Mouse (Mus musculus): Measurements from ENCODE around the gene Rnf31. TPM values are rescaled to one million over a fixed set of nuclear protein-coding genes. Genes with fewer than 3 reads are reported as not detected.

The Rnf31 gene
- total and polyA plus RNA-seq, 3 experiments = 12.9 to 24.5 TPM; not detected in 1

DNA sequence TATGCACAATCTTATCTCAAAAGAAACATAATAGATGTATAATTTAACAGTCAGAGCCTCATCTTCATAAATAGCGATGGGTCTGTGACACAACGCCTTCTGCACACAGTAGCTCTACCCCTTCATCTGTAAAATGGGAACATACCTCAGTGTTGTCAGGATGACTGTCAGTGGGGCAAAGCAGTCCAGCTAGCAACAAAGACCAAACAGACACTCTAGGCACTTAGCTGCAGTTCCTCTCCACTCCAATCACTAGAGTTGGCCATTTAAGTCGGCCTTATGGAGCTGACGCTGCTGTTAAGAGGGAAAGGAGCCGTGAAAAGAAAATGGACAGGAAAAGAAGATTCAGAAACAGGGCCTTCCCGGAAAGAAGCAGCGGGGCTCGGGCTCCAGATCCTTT, 39.7 kb upstream of the Rnf31 start:
- no peak overlapping the region for H3K9ac ChIP-seq (ENCODE audit: control insufficient read depth, low read depth, low read length, poor library complexity, severe bottlenecking)

DNA sequence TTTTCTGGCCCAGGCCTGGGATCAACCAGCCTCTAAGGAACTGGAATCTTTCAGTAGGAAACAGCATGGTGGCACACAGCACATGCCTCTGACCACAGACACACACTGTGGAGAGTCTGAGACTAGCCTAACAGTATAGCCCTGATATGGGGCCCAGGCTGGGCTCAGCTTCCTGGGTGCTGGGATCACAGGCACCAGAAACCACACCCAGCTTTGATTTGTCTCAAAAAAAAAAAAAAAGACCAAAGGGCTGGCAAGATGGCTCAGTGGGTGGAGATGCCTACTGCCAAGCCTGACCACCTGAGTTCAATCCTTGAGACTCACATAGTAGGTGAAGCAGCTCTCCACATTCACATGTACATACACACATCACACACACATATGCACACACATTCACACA, 36.9 kb upstream of the Rnf31 start:
- no peaks in the 10 kb centered on the region for H3K9me3 ChIP-seq (replicated peaks; ENCODE audit: insufficient read depth, low read length)
- peaks cover 1 to 32% of the 10 kb centered on the region in 2 experiments; a peak in 3 of 4 replicates for H3K36me3 ChIP-seq (ENCODE audit: control insufficient read depth in 1 of 2, insufficient read depth in 2 of 2, low read length in 2 of 2)
- H3K79me2 ChIP-seq (ENCODE audit: control insufficient read depth, insufficient read depth, low read length, poor library complexity) = no peaks in the 10 kb centered on the region; the same call in none of the 2 replicates
- H3K27ac ChIP-seq (ENCODE audit: control insufficient read depth, low read depth, low read length) = no peak overlapping the region
- H3K4me1 ChIP-seq (ENCODE audit: control insufficient read depth in 1 of 2, insufficient read depth in 2 of 2, low read length in 2 of 2) = peaks cover 7 to 25% of the 10 kb centered on the region in 2 experiments; a peak in 3 of 4 replicates
- no peaks in the 10 kb centered on the region for H3K27me3 ChIP-seq (ENCODE audit: control insufficient read depth in 1 of 2, insufficient read depth in 2 of 2, low read length in 2 of 2)
- TF ChIP-seq RCOR1 (IDR thresholded peaks at IDR 0.05; ENCODE audit: low read depth, low read length) = peak; percentile 72
- TF ChIP-seq EP300 (IDR thresholded peaks at IDR 0.05; ENCODE audit: low read depth in 1 of 2, low read length in 2 of 2) = no peak
- no peak for TF ChIP-seq SMC3 (IDR thresholded peaks at IDR 0.05; ENCODE audit: low read depth, low read length)
- no peak for TF ChIP-seq HCFC1 (IDR thresholded peaks at IDR 0.05; ENCODE audit: low read depth, low read length)
- peak; percentile 83 for TF ChIP-seq ZNF384 (IDR thresholded peaks at IDR 0.05; ENCODE audit: low read depth, low read length)
- H3K4me3 ChIP-seq (ENCODE audit: control insufficient read depth in 1 of 2, insufficient read depth in 1 of 2, low read depth in 2 of 2, low read length in 2 of 2) = no peak overlapping the region
- no peak overlapping the region for H3K9ac ChIP-seq (ENCODE audit: control insufficient read depth, low read depth, low read length, poor library complexity, severe bottlenecking)
- no peak for DNase-seq (ENCODE audit: low read depth, low spot score)

More for the DNA sequence above, 39.7 kb upstream of the Rnf31 start:
- Histone ChIP-seq H3K27me3 (ENCODE audit: control insufficient read depth in 1 of 2, insufficient read depth in 2 of 2, low read length in 2 of 2) (no peaks in the 10 kb centered on the region), H3K27ac (ENCODE audit: control insufficient read depth, low read depth, low read length) (no peak overlapping the region), H3K36me3 (ENCODE audit: control insufficient read depth in 1 of 2, insufficient read depth in 2 of 2, low read length in 2 of 2) (peaks cover 17 to 20% of the 10 kb centered on the region in 2 experiments), H3K4me1 (ENCODE audit: control insufficient read depth in 1 of 2, insufficient read depth in 2 of 2, low read length in 2 of 2) (peaks cover 0 to 17% of the 10 kb centered on the region in 2 experiments; a peak in 3 of 4 replicates), H3K79me2 (ENCODE audit: control insufficient read depth, insufficient read depth, low read length, poor library complexity) (no peaks in the 10 kb centered on the region), H3K9me3 (replicated peaks; ENCODE audit: insufficient read depth, low read length) (no peaks in the 10 kb centered on the region), H3K4me3 (ENCODE audit: control insufficient read depth in 1 of 2, insufficient read depth in 1 of 2, low read depth in 2 of 2, low read length in 2 of 2) (no peak overlapping the region)
- DNase-seq (ENCODE audit: low read depth, low spot score) = no peak
- TF ChIP-seq TAL1 (IDR thresholded peaks at IDR 0.05; ENCODE audit: low read length) = no peak
- TF ChIP-seq POLR2AphosphoS2 (IDR thresholded peaks at IDR 0.05; ENCODE audit: low read length) = peak; percentile 21; the same call in 1 of the 2 replicates
- TF ChIP-seq RAD21 (IDR thresholded peaks at IDR 0.05; ENCODE audit: low read depth, low read length) = no peak
- TF ChIP-seq SIN3A (IDR thresholded peaks at IDR 0.05; ENCODE audit: low read length) = no peak
- no peak for TF ChIP-seq ZNF384 (IDR thresholded peaks at IDR 0.05; ENCODE audit: low read depth, low read length)

DNA sequence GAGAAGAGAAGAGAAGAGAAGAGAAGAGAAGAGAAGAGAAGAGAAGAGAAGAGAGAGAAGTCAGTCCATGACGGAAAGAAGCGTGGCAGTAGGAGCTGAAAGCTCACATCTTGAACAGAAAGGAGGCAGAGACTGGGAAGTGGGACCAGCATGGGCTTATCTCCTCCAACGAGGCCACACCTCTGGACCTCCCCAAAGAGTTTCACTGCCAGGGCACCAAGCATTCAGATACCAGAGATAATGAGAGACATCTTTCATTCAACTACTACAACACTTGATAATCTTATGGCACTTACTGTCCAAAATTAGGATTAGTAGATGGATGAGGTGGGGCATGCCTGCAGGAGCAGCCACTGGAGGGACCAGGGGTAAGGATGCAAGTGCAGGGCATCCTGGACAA, 35.7 kb upstream of the Rnf31 start:
- Histone ChIP-seq H3K4me3 (ENCODE audit: control insufficient read depth in 1 of 2, insufficient read depth in 1 of 2, low read depth in 2 of 2, low read length in 2 of 2) (no peak overlapping the region), H3K27ac (ENCODE audit: control insufficient read depth, low read depth, low read length) (no peak overlapping the region), H3K4me1 (ENCODE audit: control insufficient read depth in 1 of 2, insufficient read depth in 2 of 2, low read length in 2 of 2) (peaks cover 7 to 25% of the 10 kb centered on the region in 2 experiments; a peak in 3 of 4 replicates), H3K36me3 (ENCODE audit: control insufficient read depth in 1 of 2, insufficient read depth in 2 of 2, low read length in 2 of 2) (peaks cover 0 to 32% of the 10 kb centered on the region in 2 experiments; a peak in 2 of 4 replicates), H3K27me3 (ENCODE audit: control insufficient read depth in 1 of 2, insufficient read depth in 2 of 2, low read length in 2 of 2) (no peaks in the 10 kb centered on the region), H3K79me2 (ENCODE audit: control insufficient read depth, insufficient read depth, low read length, poor library complexity) (no peaks in the 10 kb centered on the region; the same call in none of the 2 replicates), H3K9ac (ENCODE audit: control insufficient read depth, low read depth, low read length, poor library complexity, severe bottlenecking) (no peak overlapping the region), H3K9me3 (replicated peaks; ENCODE audit: insufficient read depth, low read length) (no peaks in the 10 kb centered on the region)
- peak; percentile 56 for DNase-seq (ENCODE audit: low read depth, low spot score)
- TF ChIP-seq RAD21 (IDR thresholded peaks at IDR 0.05; ENCODE audit: low read depth, low read length) (no peak), ZNF384 (IDR thresholded peaks at IDR 0.05; ENCODE audit: low read depth, low read length) (no peak), MAFK (IDR thresholded peaks at IDR 0.05; ENCODE audit: borderline replicate concordance, low read depth, low read length) (no peak), JUND (IDR thresholded peaks at IDR 0.05; ENCODE audit: low read depth, low read length) (no peak), MYC (IDR thresholded peaks at IDR 0.05; ENCODE audit: low read depth, low read length) (no peak), POLR2AphosphoS5 (IDR thresholded peaks at IDR 0.05; ENCODE audit: borderline replicate concordance, low read depth, low read length) (no peak), USF1 (IDR thresholded peaks at IDR 0.05; ENCODE audit: low read depth, low read length) (no peak), EP300 (IDR thresholded peaks at IDR 0.05; ENCODE audit: low read depth in 1 of 2, low read length in 2 of 2) (no peak; a peak in 1 of 4 replicates), MEF2A (IDR thresholded peaks at IDR 0.05; ENCODE audit: extremely low read depth, insufficient replicate concordance, low read depth, low read length, poor library complexity, severe bottlenecking) (no peak), HCFC1 (IDR thresholded peaks at IDR 0.05; ENCODE audit: low read depth, low read length) (0 out of 2 replicates have a peak, but pooled peaks have one; percentile 2), E2F4 (IDR thresholded peaks at IDR 0.05; ENCODE audit: borderline replicate concordance, low read depth, low read length) (no peak), CTCF (IDR thresholded peaks at IDR 0.05 in 2 of 3, conservative IDR thresholded peaks at IDR 0.05 in 1 of 3; ENCODE audit: control insufficient read depth in 1 of 3, insufficient read depth in 1 of 3, low read depth in 2 of 3, low read length in 3 of 3, poor library complexity in 1 of 3, severe bottlenecking in 1 of 3) (no peak), USF2 (IDR thresholded peaks at IDR 0.05; ENCODE audit: borderline replicate concordance in 1 of 2, insufficient read depth in 1 of 2, low read depth in 1 of 2, low read length in 2 of 2) (no peak), CHD2 (IDR thresholded peaks at IDR 0.05; ENCODE audit: low read length) (no peak), TCF12 (IDR thresholded peaks at IDR 0.05; ENCODE audit: low read depth, low read length) (no peak), NELFE (IDR thresholded peaks at IDR 0.05; ENCODE audit: low read depth, low read length) (no peak), MXI1 (IDR thresholded peaks at IDR 0.05; ENCODE audit: low read depth, low read length) (0 out of 2 replicates have a peak, but pooled peaks have one; percentile 33), ETS1 (IDR thresholded peaks at IDR 0.05; ENCODE audit: low read depth, low read length) (0 out of 2 replicates have a peak, but pooled peaks have one; percentile 19), MAX (IDR thresholded peaks at IDR 0.05; ENCODE audit: low read length) (no peak), BHLHE40 (IDR thresholded peaks at IDR 0.05; ENCODE audit: borderline replicate concordance, low read depth, low read length) (no peak)
